Mouse (Mus musculus) heart, postnatal 4 days (tissue): Measurements from ENCODE around the gene Fam189a2. TPM values are rescaled to one million over a fixed set of nuclear protein-coding genes. Genes with fewer than 3 reads are reported as not detected.

Experiments used
- DNase-seq: peaks from one replicate; pipeline ENCODE4 v3.0.0; 2021
- total RNA-seq, 2 experiments: library from RNA; stranded (reverse); gene quantifications; 2 replicates each; pipeline ENCODE4 v1.2.3; 2021

Gene Fam189a2
- total RNA-seq, 2 experiments from 2014 or later: 85.3 to 88.9 TPM

DNA sequence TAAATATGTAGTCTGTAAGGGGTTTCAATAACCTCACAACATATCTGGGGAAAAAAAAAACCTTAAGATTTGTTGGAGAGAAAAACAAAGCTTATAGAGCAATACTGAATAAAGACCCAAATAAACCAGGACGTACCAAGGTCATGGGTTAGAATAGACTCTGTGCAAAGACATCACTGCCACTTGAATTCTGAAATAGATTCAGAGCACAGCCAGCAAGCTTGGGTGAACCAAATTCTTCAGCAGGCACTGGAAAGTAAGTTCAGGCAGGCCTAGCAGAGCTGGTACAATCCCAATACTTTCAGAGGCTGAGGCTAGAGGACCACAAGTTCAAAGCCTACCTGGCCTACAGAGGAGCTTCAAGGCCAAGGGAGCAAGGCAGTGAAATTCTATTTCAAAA lies 6.2 kb downstream of the Fam189a2 start:
- no peak for DNase-seq

GRCm38 (mm10) chr19:24024131-24024530 lies 6.7 kb downstream of the Fam189a2 start:
- DNase-seq: no peak

GRCm38 (mm10) chr19:24023351-24023750 lies 7.5 kb downstream of the Fam189a2 start:
- no peak for DNase-seq

DNA sequence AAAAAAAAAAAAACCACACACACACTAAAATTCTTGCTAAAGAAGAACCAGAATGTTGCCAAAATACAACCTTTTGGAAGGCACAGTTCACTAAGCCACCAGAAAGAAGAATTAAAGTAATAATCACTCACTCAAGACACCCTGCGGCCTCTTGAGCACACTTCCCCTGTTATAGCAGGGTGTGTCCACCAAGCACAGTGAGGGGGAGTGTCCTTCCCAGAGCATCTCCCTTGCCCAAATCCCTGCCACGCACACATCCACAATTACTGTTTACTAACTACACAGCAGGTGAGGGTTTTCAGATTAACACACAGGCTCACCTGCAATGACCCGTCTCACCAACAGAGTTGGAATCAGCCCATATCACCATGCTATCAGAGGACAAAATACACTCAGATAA lies 8.0 kb downstream of the Fam189a2 start:
- DNase-seq: no peak

DNA sequence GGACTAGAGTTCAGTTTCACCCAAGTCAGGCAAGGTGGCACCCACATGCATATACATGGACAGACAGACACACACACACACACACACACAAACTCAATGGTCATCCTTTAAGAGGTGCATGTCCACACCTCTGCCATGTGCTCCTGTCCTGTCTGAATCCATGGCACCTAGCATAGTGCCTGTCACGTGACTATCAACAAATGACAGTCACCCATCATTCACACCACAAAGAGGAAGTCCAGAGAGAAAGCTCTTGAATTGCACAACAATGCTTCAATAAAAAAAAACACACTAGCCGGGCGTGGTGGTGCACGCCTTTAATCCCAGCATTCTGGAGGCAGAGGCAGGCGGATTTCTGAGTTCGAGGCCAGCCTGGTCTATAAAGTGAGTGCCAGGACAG lies 8.5 kb downstream of the Fam189a2 start:
- DNase-seq: no peak

GRCm38 (mm10) chr19:24020736-24021135 lies 10.1 kb downstream of the Fam189a2 start:
- DNase-seq: no peak

- DNase-seq: no peak
Measured at GRCm38 (mm10) chr19:24019609-24020008, 11.2 kb downstream of the Fam189a2 start.

- no peak for DNase-seq
Measured at GRCm38 (mm10) chr19:24018396-24018795, 12.4 kb downstream of the Fam189a2 start.

- DNase-seq: no peak
Measured at GRCm38 (mm10) chr19:24017892-24018291, 12.9 kb downstream of the Fam189a2 start.

DNA sequence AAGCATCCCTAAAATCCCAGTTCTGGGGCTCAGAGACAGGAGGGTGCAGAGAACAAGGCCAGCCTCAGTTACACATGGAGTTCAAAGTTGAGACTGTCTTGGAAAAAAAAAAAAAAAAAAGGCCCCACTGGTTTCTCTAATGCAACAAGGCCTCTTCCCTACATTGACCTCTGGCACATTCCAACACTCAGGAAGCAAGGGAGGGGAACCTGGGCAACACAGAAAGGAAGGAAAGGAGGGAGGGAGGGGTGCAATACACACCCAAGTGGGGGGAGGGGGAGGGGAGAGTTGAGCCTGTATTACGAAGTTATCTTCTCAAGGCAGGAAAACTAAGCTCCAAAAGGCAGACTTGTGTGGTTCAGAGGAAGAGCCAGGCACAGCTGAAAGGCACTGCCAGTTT lies 13.4 kb downstream of the Fam189a2 start:
- peak; percentile 66 for DNase-seq

GRCm38 (mm10) chr19:24016706-24017386 lies 14.0 kb downstream of the Fam189a2 start:
- peak; percentile 48 for DNase-seq

DNA sequence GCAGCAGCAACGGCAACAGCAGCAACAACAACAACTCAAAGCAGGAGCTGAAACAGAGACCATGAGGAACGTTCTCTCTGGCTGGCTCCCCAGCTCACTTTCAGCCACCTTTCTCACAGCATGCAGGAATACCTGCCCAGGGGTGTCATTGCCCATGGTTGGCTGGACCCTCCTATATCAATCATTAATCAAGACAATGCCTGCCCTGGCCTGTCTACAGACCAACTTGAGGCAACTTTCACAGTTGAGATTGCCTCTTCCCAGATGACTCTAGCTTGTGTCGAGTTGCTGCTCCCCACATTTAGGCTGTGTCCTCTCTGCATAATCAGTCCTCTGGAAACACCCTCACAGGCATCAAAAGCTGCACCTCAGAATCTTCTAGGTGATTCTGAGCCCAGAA lies 17.6 kb downstream of the Fam189a2 start:
- no peak for DNase-seq

DNA sequence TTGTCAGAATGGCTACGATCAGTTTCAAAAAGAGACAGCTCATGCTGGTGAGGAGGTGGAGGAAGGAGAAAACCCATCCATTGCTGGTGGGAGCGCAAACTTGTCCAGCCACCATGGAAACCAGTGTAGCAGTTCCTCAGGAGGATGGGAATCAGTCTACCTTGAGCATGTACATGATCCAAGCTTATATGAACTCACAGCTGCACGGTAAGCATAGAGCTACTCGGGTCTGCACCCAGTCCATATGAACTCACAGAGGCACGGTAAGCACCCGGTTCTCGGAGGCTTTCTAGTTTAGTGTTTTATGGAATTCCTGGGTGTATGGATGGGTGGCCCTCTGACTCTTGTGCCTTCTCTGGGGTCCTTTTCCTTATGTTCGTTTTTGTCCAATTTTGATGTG lies 18.3 kb downstream of the Fam189a2 start:
- DNase-seq: no peak

DNA sequence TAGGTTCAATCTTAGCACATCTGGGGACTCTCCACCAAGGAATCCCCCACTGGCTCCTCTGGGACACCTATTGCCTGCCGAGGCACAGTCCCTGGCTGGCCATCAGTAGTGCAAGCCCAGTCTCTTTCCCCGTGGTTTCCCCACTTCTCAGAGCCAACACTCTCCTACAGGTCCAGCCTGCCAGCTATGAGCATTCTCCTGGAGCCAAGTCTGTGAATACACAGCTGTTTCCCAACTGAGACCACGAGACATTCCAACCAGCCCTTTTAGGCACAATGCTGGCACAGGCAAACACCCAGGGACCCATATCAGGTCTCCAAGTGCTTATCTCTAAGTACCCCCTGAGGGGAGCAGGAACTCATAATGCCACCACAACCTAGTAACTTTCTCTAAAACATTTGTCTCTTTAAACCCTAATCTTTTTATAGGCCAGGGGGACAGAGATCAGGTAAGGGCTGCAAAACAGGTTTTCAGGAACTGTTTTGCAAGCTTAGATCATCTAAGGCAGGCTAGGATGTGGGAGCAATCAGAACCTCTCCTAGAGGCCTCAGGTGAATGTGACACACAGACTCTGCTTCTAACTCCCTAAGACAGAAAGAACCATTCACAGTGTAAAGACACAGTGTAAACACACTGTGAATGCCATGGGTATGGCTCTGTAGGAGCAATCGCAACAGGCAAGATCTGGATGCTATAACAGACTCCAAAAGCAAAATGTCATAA lies 23.0 kb downstream of the Fam189a2 start:
- peak; percentile 61 for DNase-seq

GRCm38 (mm10) chr19:24007002-24007637 lies 23.7 kb downstream of the Fam189a2 start:
- DNase-seq: peak; percentile 36

- no peak for DNase-seq
Measured at GRCm38 (mm10) chr19:23995766-23996399, 34.9 kb downstream of the Fam189a2 start.

GRCm38 (mm10) chr19:23988166-23988565 lies 42.7 kb downstream of the Fam189a2 start:
- no peak for DNase-seq

DNA sequence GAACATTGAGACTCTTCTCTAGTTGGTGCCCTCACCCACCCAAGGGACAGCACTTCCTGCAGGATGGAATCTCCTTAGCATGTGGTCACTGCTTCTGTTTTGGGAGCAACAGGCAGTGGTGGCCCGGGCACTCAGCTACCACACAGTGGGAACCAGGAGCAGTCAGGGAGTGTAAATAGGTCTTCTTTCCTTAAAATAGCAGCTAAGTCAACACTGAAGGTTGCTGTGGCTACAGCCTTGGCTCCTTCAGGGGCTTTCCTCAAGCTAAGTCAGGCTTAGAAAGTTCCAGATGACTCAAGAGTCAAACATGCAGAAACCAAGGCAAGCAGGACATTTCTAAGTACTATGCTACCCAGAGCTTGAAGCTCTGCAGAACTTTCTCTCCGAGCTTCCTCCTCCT lies 43.5 kb downstream of the Fam189a2 start:
- DNase-seq: no peak

DNA sequence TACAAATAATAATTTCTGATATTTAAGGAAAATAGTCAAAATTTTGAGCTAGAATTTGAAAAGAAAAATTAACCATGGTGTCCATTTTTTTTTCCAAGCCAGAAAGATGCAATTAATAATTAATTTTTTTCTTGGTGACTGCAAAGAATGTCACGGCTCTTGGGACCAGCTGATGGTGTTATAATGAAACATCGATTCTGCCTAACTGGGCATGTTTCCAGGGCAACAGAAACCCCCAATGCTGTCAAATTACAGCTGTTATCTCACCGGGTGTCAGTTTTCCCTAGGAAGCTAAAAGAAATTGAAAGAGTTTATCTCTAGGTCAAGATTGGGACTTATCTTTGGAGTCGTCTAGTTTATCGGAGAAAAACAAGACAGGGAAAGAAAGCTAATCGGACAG lies 46.6 kb downstream of the Fam189a2 start:
- no peak for DNase-seq

GRCm38 (mm10) chr19:23980598-23980997 lies 50.2 kb downstream of the Fam189a2 start:
- DNase-seq: no peak

- peak; percentile 3 for DNase-seq
Measured at GRCm38 (mm10) chr19:23977901-23978443, 52.8 kb downstream of the Fam189a2 start.

- DNase-seq: peak; percentile 76
Measured at GRCm38 (mm10) chr19:23972881-23973649, 57.8 kb downstream of the Fam189a2 start.
